Mouse (Mus musculus): ENCODE data around the gene Cope.

Gene Cope

DNA sequence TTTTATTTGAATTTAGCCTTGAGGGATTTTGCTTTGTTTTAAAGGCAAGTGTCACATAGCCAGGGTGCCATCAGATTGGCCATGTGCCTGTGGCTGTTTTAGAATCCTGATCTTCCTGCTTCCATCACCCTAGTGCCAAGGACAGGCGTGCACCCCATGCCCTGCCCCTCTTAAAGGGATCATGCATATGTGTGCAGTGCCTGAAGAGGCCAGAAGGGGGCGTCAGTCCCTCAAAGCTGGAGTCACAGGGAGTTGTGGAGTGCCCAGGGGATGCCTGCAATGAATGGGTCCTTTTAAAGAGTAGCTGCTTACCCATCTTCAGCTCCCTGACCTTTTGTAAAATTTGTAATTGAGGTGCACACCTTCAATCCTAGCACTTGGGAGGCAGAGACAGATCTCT is 7.0 kb downstream of the Cope start:
- no peak for DNase-seq (ENCODE audit: inconsistent ontology term)

DNA sequence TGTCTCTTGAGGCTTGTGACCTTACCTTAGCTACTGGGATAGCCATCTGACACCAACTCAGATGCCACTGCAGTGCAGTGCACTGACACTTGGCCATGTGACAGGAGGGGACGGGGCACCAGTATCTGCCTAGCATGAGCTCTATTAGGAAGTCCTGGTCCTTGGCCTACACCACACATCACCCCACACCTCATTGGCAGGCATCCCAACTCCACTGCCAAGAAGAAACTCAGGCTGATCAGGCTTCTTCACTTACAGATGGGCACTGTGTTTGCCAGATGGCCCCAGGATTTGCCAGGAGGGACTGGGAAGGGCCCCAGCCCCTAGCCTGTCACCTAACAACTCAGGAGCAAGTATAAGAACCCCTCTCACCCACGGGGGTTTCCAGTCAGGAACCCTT is 11.1 kb downstream of the Cope start:
- no peak for DNase-seq (ENCODE audit: inconsistent ontology term)

DNA sequence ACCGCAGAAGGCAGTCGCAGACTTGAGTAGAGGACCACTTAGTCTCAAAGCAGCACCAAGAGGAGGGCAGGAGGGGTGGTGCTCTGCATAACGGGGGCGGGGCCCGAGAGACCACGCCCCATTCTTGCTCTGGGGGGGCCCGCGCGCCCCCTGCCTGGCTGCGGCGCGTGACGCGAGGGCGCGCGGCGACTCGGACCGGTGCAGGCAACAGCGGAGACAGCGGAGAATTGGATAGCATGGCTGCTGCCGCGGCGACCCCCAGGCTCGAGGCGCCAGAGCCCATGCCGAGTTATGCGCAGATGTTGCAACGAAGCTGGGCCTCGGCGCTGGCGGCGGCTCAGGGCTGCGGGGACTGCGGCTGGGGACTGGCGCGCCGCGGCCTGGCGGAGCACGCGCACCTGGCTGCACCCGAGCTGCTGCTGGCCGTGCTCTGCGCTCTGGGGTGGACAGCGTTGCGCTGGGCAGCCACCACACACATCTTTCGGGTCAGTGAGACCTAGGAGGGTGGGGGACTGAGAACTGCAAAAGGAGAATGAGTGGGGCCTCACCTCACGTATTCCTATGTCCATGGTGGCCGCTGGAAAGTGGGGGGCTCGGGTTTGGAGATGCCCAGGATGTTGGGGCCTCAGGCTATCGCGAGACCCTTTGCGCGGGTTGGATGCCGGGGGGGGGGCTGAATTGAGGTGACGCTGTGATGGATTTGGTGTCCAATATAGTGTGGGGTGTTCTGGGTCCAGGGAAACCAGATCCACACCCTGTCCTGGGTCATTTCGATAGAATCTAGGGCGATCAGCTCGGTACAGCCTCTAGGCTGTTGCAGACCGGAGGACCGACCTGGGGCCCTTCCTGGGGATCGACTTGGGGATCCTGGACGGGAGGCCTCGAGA is 13.5 kb downstream of the Cope start, which contains the start of gene Cers1:
Gene Cers1 (plus strand): TSS at position 152 of the 887 bp plus-strand sequence.
- peak; percentile 81 for DNase-seq (ENCODE audit: inconsistent ontology term)

DNA sequence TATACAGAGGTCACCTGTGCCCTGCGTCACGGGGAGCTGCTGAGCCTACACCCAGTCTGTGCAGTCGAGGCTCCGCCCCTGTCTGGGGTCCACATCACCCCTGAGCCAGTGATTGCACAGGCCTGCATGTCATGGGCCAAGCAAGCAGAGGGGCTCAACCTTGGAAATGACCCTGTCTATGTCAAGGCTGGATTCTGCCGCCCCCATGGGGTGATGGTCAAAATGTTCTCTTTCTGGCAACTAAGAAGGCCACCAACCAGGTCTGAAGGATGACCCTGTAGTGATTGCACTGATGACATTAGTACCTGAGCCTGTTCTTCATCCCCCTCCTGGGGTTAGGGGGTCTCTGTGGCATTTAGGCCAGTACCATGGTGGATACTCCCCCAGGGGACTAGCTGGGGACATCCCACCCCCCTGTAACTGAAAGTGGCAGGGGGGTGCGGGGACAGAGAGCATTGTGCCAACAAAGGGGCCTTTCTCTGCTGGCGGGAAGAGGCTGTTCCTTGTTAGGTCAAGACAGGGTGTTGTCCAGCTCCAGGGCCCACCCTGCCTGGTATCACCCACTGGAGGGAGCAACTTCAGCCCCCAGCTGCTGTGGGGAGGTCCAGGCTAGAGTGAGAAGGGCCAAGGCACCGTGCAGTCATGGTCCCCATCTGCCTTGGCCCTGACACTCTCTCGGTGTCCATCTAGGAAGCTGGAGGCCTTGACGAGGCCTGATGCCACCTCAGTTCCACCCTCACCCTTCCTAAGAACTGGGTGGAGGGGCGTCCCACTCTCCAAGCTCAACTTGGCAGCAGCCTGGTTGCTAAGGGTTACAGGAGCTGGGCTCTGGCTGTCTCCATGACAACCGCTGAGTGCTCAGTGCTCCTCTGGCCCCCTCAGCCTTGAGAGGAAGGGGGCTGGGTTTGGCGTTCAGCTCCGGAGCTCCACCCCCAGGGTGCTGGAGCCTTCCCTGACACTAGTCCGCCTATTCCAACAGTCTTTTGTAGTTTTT is 14.5 kb downstream of the Cope start:
- no peak for DNase-seq (ENCODE audit: inconsistent ontology term)

DNA sequence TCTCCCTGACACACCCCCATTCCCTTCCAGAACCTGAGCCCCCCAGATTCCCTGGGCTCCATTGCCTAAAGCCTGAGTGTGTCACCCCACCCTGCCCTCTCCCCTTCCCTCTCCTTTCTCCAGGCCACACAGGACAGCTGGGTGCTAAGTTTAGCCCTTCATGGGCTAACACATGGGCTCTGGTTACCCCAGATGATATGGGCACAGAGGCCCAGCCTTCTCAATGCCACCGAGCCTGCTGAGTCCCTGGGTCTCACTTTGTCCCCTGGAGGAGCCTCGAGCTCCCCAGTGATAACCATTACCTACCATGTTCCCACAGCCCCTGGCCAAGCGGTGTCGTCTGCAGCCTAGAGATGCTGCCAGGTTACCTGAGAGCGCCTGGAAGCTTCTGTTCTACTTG is 15.6 kb downstream of the Cope start:
- no peak for DNase-seq (ENCODE audit: inconsistent ontology term)

DNA sequence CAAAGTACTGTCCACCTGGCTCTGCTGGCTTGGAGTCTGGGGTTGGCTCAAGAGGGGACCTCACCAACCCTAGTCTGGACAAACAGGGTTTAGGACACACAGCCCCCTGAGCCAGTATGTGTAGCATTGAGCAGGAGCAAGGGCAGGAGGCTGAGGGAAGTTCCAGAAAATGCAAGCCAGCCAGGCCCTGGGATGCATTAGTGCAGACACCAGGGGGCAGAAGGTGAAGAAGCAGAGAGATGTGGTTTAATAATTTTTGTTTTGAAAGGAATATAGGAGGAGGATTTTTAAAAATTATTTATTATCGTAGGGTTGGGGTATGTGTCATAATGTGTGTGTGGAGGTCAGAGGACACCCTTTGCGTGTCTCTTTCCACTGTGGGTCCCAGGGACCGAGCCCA is 21.4 kb downstream of the Cope start:
- DNase-seq (ENCODE audit: inconsistent ontology term): no peak

DNA sequence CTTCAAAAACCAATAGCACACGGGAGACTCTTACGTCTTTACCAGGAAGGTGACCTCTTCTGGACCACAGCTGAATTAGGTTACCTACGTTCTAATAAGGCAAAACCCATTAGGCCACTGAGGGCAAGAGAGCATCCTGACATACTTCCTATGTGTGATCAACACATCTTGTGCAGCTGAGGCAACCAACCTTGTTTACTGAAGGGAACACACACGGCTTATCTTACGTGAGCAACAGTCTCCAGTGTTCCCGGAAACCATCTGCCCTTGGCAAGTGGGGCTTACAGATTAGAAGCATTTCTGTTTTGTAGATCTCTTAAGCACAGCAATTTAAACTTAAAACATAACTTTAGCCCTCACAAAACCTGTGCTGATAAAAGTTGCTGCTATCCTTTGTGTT is 25.2 kb downstream of the Cope start:
- DNase-seq (ENCODE audit: inconsistent ontology term): no peak

DNA sequence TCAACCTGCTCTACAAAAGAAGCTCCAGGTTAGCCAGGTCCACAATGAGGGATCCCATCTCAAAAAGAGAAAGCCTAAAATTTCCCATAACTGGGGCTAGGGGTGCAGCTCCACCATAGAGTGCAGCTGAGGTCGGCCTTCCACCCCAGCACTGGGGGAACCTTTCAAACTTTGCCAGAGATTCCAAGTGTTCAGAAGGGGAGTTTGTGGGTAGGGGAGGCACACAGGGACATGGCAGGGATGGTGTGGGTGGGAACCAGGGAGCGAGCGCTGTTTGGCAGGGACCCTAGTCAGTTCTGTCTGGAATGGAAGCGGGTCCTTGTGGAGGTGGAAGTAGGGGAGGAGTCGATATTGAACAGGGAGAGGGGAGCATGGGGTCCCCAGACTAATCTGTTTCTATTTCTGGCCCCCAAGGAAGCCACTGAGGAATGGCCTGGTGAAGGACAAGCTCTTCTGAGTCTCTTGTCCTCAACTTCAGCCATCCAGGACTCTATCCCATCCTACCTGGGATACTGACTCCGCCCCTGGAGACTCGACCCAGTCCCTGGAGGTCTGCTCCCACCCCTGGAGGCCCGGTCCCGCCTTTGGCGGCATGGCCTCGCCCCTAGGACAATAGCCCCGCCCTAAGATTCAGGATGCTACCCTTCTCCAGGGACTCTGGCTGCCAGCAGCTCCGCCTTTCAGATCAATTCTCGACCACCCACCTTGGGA is 27.0 kb downstream of the Cope start, which contains the start of gene Gdf1:
Gene Gdf1 (plus strand): TSS at position 694 of the 711 bp plus-strand sequence.
- DNase-seq (ENCODE audit: inconsistent ontology term): no peak

DNA sequence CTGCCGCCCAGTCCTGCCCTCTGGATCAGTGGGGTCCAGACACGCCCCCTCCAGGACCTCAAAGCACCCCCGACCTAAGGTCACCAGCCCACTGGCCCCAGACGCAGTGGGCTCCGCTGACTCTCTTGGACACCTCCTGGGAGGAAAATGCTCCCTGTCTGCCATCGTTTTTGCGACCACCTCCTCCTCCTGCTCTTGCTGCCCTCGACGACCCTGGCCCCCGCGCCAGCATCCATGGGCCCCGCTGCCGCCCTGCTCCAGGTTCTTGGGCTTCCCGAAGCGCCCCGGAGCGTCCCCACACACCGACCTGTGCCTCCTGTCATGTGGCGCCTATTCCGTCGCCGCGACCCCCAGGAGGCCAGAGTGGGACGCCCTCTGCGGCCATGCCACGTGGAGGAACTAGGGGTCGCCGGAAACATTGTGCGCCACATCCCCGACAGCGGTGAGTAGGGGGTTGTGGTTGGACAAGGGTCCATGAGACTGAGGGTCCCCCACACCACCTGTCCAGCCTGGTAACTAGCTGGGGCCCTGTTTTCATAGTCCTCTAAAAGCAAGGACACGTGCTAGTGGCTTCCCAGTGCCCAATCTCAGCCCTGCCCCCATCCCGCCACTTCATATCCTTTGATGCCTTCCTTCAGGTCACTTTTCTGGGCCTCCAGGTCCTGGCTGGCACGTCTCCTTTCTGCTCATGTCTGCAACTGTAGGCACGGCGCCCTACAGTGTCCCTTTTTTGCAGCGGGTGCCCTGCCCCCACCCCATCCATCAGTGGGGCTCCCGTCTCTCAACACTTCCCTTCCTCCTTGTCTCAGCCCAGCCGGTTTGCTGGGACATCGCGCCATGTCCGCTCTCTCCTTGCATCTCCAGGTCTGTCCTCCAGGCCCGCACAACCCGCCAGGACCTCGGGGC is 27.8 kb downstream of the Cope start:
- DNase-seq (ENCODE audit: inconsistent ontology term): no peak

DNA sequence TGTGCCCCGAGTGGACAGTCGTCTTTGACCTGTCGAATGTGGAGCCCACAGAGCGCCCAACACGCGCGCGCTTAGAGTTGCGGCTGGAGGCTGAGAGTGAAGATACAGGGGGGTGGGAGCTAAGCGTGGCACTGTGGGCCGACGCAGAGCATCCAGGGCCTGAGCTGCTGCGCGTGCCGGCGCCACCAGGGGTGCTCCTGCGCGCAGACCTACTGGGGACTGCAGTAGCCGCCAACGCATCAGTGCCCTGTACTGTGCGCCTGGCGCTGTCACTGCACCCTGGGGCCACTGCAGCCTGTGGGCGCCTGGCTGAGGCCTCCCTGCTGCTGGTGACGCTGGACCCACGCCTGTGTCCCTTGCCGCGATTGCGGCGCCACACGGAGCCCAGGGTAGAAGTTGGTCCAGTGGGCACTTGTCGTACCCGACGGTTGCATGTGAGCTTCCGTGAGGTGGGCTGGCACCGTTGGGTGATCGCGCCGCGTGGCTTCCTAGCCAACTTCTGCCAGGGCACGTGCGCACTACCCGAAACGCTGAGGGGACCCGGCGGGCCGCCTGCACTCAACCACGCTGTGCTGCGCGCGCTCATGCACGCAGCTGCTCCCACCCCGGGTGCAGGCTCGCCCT is 28.5 kb downstream of the Cope start:
- DNase-seq (ENCODE audit: inconsistent ontology term): peak; percentile 43

DNA sequence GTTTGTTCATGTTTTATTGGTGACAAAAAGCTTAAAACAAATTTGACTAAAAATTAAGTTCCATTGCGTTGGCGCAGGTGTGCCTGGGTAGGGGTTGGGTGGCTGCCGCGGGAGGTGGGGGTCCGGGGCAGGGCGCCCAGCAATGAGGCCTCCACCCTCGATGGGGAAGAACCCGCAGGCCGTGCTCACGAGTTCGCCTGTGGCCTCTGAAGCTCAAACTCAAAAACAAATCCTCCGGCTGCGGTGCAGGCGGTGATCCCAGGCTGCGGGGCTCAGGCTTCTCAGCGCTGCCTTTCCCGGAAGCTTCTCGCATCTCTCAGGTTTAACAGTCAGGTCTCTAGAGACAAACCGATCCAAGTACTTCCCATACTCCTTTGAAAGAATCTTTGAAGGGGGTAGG is 29.2 kb downstream of the Cope start:
- DNase-seq (ENCODE audit: inconsistent ontology term): no peak

DNA sequence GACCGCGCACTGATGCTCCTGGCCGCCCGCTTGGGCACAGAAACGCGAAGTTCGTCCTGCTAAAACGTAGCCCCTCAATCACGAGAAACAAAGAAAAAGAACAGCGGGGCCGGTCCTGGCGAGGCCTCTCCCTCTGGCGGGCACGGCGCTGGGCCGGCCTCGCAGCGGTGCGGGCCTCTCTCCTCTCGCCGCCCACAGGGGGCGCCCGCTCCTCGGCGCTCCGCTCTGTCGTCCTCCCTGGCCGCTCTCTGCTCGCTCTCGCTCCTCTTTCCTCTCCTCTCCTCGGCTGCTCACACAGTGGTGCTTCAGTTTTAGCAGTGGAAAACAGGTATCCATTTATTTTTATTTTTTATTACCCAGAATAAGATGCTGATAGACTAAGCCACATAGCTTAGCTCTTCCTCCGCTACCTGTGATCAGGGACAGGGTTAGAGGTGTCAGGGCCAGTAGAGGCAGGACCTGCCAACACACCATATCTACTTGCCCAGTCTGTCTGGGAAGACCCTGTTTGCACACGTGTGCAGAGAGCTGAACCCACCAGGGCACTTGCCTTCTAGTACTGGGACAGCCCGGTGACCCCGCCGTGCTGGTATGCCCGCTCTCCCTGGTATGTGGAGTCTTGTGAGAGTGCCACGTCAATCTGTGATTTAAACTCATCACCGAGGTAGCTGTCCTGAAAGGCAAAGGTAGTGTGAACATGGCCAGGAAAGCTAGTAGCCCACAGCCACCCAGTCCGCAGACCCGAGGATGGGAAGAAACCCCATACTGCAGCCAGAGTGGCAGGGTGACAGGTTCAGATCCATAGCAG is 30.0 kb downstream of the Cope start:
- DNase-seq (ENCODE audit: inconsistent ontology term): peak; percentile 82

DNA sequence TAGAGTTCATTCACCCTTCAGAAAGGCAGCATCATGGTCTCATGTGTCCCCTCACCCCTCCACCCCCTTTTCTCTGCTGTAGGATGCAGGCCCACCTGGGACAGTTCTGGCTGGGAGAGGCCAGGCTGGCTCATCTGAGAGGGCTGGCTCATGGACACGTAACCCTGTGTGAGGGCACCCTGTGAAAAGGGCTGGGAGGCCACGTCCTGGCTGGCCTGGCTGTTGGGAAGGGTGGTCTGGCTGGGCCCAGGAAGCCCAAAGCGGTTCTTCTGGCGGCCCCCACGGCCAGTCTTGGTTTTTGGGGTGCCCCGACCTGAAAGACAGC is 30.5 kb downstream of the Cope start:
- DNase-seq (ENCODE audit: inconsistent ontology term): no peak

DNA sequence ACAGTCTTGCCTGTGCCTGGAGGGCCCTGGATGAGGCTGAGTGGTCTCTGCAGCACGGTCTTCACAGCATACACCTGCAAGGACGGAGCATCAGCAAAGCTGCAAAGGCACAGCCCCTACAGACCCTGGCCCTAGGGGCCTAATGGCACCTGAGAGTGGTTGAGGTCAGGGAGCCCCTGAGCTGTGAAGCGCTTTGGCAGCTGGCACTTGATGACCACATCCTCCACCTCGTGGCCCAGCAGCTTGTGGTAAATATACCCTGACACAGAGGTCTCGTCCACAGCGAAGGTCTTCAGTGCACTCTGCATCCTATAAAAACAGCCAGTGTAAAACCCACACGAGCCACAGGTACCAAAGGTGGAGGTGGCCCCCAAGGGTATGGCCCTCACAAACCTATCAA is 36.6 kb downstream of the Cope start:
- no peak for DNase-seq (ENCODE audit: inconsistent ontology term)

DNA sequence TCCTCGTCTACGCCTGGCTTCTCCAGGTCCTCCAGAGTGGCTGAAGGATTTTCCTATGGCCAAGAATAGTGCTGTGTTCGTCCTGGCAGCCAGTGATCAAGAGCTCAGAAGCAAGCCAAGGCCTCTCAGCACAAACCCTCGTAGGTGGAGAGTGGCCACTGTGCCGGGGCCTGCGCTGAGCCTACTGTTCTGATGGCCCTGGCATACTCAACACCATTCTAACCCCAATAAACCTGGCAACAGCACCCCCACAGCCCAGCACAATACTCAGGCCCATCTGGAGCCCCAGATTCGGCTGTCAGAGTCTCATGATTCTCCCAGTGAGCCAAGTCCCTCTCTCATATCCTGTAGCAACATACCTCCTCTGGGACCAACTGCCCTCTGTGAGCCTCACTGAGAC is 38.3 kb downstream of the Cope start:
- DNase-seq (ENCODE audit: inconsistent ontology term): no peak

DNA sequence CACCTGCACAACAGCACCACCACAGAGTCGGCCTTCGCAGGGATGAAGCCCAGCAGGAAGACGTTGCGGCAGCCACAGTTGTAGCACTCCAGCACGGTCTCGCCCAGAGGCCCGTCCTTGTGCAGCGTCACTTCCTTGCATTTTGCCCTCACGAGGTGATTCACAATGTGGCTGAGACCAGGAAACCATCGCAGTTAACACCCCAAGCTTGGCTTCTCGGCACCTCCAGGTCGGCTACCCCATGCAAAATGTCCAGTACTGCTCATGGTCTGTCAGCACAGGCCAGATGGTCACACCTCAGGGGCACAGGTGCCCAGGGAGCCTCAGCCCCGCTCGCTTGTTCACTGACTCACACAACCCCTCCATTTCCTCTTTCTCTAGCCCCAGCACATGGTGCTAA is 39.7 kb downstream of the Cope start:
- DNase-seq (ENCODE audit: inconsistent ontology term): no peak

DNA sequence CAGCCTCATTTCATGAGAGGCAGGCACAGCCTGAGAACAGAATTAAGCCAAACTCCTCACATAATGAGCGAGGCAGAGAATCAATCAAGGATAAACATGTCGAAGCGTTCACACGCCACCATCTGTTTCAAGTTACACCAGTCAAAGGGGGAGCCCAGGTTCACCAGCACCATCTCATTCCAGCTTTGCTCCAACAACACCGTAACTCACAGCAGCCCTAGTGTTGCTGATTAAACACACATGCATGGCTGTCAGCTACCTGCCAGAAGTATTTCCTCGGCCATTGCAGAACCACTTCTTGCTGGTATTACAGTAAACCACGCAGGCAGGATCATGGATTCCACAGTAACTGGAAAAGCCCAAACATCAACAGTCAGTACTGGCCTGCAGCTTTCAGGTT is 40.8 kb downstream of the Cope start:
- DNase-seq (ENCODE audit: inconsistent ontology term): no peak

DNA sequence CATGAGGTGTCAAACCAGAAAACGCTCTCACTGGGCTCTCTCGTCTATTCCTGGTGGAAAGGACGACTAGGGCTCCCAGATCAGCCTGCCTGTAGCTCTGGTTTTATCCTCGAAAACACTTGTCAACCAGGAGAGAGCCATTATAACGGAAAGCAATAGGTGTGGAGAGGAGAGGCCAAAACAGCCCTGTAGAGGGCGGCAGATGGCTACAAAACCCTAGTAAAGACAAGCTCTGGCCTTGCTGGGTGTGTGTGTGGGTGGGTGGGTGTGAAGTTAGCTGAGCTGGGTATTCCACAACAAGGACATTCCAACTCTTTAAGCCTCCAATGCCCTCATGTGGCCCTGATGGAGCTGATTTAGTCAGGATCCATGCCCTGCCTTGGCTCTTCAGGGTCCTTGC is 41.4 kb downstream of the Cope start:
- peak; percentile 26 for DNase-seq (ENCODE audit: inconsistent ontology term)

DNA sequence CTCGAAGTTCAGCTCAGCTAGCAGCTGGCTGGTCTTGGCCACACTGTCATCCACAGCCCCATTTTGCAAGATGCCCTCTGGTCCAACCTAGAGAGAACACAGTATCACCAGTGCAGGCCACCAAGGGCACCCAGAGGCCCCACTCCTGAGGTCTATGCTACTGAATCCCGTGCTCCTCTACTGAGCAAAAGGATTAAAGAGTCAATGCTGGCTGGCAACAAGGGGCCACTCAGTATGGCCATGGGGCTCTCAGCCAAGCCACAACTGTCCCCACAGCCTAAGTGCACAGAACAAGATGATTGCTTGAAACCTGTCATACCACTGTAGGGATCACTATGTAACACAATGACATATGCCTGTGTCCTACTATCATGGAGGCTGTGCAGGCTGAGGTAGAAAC is 42.0 kb downstream of the Cope start:
- no peak for DNase-seq (ENCODE audit: inconsistent ontology term)

DNA sequence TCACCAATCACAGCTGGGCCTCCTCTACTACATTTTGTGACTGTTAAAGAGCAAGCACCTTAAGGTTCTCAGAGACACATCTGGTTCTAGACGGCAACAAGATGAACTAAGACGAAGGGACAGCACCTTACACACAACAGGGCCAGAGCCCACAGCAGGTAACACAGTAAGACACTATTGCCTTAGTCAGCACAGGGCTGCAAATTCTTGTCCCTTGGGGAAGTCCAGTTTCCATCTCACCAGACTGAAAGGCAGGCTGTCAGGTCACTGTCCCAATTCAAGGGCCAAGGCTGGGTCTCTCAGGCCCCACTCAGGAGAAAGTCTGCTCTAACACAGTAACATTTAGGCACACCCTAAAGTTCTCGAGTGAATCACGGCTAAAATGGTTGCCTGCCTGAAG is 45.1 kb downstream of the Cope start:
- DNase-seq (ENCODE audit: inconsistent ontology term): no peak
